Mouse (Mus musculus) intestine, postnatal 0 days (tissue): ENCODE data around the gene Crebl2. TPM values are rescaled to one million over a fixed set of nuclear protein-coding genes. Genes with fewer than 3 reads are reported as not detected.

Source experiments
- ATAC-seq: fragments of 200-750 bp; cut with Nextera tagmentation; 2 replicates; pipeline ENCODE4 v1.8.0; 2017; ENCODE audit warnings: mild to moderate bottlenecking, moderate TSS enrichment, moderate library complexity
- H3K27ac ChIP-seq: fragments of 300-500 bp; sonication (generic); 2 replicates; pipeline ENCODE4 v1.5.1; 2014; ENCODE audit warnings: mild to moderate bottlenecking, low read depth, low read length, moderate library complexity
- H3K27me3 ChIP-seq: fragments of 300-500 bp; sonication (generic); replicated peaks from 2 replicates; pipeline ENCODE4 v1.6.1; 2014; ENCODE audit warnings: low read length, mixed read lengths; ENCODE audit not compliant: control insufficient read depth, insufficient read depth
- H3K36me3 ChIP-seq: fragments of 300-500 bp; sonication (generic); 2 replicates; pipeline ENCODE4 v1.6.1; 2014; ENCODE audit warnings: mild to moderate bottlenecking, moderate library complexity; ENCODE audit not compliant: control insufficient read depth, insufficient read depth
- H3K4me1 ChIP-seq: fragments of 300-500 bp; sonication (generic); replicated peaks from 2 replicates; pipeline ENCODE4 v1.6.1; 2014; ENCODE audit warnings: antibody characterized with exemption, low read length, mixed read lengths; ENCODE audit not compliant: control insufficient read depth, insufficient read depth
- H3K4me2 ChIP-seq: fragments of 300-500 bp; sonication (generic); replicated peaks from 2 replicates; pipeline ENCODE4 v1.6.1; 2014; ENCODE audit warnings: low read depth, mild to moderate bottlenecking, moderate library complexity
- H3K4me3 ChIP-seq: fragments of 300-500 bp; sonication (generic); 2 replicates; pipeline ENCODE4 v1.5.1; 2014; ENCODE audit warnings: low read depth, low read length
- H3K9ac ChIP-seq: fragments of 300-500 bp; sonication (generic); 2 replicates; pipeline ENCODE4 v1.6.1; 2014; ENCODE audit warnings: mild to moderate bottlenecking, low read depth, low read length
- H3K9me3 ChIP-seq: fragments of 300-500 bp; sonication (generic); 2 replicates; pipeline ENCODE4 v1.6.1; 2016; ENCODE audit warnings: mixed run types; ENCODE audit not compliant: control insufficient read depth
- CTCF ChIP-seq: sonication (generic); IDR thresholded peaks from 2 replicates; pipeline ENCODE4 v1.5.1; 2016; ENCODE audit warnings: low read depth, mild to moderate bottlenecking, control low read depth, antibody characterized with exemption, moderate library complexity
- WGBS: fragments of 180-500 bp; shearing (Covaris S2); extraction: QIAGEN DNeasy Blood & Tissue Kit; methylation state at CpG from one replicate; pipeline ENCODE4 v1.1.7; 2014; 5-methylcytosine and 5-hydroxymethylcytosine counted together
- polyA plus RNA-seq: library from polyadenylated mRNA; unstranded; fragments of >200 nt; fragmentation: Nextera tagmentation; extraction: Ambion mirVana; gene quantifications from 2 replicates; pipeline ENCODE4 v1.2.1, GENCODE M21; 2015

The Crebl2 gene
- polyA plus RNA-seq, 1 experiment from 2014 or later, result 4.9 TPM

DNA sequence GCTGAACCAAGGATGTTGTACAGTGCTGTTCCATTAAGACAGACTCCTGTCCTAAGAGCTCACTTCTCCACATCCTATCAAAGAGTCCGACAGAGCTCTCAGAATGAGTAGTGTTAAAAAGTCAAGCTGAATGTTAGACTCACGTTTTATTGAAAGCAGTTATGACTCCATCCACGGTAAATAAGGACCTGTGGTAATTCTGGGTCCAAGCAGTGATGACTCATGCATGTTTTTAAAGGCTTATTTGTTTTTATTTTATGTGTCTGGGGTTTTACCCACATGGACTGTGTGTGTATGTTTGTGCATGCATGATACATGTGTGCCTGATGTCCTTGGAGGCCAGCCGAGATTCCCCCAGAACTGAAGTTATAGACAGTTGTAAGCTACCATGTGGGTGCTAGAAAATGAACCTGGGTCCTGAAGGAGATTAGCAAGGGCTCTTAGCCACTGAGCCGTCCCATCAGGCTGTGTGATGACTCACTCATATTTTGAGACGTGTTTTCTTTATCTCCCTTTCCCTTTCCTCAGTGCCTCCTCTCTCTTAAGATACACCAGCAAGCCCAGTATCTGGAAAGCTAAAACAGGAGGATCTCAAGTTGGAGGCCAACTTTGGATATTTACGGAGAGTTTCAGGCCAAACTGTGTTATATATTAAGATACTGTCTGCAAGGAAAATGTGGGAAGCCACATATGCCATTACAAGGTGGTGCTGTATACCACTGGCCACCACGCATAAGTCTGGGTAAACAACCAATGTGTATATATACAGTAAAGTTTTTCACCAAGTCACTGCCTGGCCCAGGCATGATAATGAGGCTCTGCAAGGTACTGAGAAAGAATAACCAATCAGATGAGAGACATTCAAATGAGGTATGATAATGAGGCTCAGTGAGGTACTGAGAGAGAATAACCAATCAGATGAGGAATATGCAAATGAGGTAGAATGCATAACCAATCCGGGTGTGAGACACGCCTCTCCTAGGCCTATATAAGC lies 74.2 kb downstream of the Crebl2 start:
- H3K4me2 ChIP-seq, result no peak overlapping the region
- no peak overlapping the region for H3K4me3 ChIP-seq
- H3K27me3 ChIP-seq, result no peaks in the 10 kb centered on the region
- no peaks in the 10 kb centered on the region for H3K36me3 ChIP-seq
- H3K9me3 ChIP-seq, result no peaks in the 10 kb centered on the region
- no peak overlapping the region for H3K9ac ChIP-seq
- H3K27ac ChIP-seq, result no peak overlapping the region
- H3K4me1 ChIP-seq, result peaks cover 4% of the 10 kb centered on the region; the same call in 1 of the 2 replicates
- WGBS, result 83% methylated on average over 10 of the region's 10 CpGs
- TF ChIP-seq CTCF, result no peak
- ATAC-seq, result no peak

DNA sequence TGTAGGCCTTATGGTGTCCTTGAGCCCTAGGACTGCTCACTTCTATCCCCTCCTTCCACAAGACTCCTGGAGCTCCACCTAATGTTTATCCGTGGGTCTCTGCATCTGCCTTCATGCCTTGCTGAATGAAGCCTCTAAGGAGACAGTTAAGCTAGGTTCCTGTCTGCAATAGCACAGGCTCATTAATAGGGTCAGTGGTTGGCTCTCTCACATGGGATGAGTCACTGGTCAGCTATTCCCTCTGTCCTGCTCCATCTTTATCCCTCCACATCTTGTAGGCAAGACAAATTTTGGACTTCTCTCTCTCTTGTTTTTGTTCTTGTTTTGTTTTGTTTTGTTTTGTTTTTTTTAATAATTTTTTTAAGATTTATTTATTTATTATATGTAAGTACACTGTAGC lies 75.9 kb downstream of the Crebl2 start:
- H3K9ac ChIP-seq, result no peak overlapping the region
- no peaks in the 10 kb centered on the region for H3K9me3 ChIP-seq
- no peak overlapping the region for H3K27ac ChIP-seq
- H3K4me2 ChIP-seq, result no peak overlapping the region
- 88% methylated on average over 1 of the region's 1 CpGs for WGBS
- no peak for ATAC-seq
- no peak overlapping the region for H3K4me3 ChIP-seq
- no peaks in the 10 kb centered on the region for H3K27me3 ChIP-seq
- H3K36me3 ChIP-seq, result no peaks in the 10 kb centered on the region
- no peak for TF ChIP-seq CTCF
- peaks cover 4% of the 10 kb centered on the region; the same call in 1 of the 2 replicates for H3K4me1 ChIP-seq

Other genes starting within 250 kb of the Crebl2 start
- gene Mansc1, start 197.7 kb upstream of the Crebl2 start, polyA plus RNA-seq, result 5.8 and 6.5 TPM in 2 replicates
- gene Borcs5, start 190.6 kb upstream of the Crebl2 start, polyA plus RNA-seq, result 13.5 and 15.1 TPM in 2 replicates
- gene Dusp16, start 37.5 kb upstream of the Crebl2 start, polyA plus RNA-seq, result 6.7 and 8.4 TPM in 2 replicates
- 6.5 and 7.3 TPM in 2 replicates for gene Gpr19, start 68.4 kb downstream of the Crebl2 start, polyA plus RNA-seq
- gene Cdkn1b, start 90.2 kb downstream of the Crebl2 start, polyA plus RNA-seq, result 14.8 and 15.3 TPM in 2 replicates
- 2.2 and 3.2 TPM in 2 replicates for gene Apold1, start 151.6 kb downstream of the Crebl2 start, polyA plus RNA-seq
- gene Ddx47, start 181.5 kb downstream of the Crebl2 start, polyA plus RNA-seq, result 32.6 and 33.5 TPM in 2 replicates
- 3.3 and 4.2 TPM in 2 replicates for gene Gprc5a, start 235.5 kb downstream of the Crebl2 start, polyA plus RNA-seq